Mouse (Mus musculus) embryonic facial prominence, embryonic 11.5 days (tissue): ENCODE results near the gene Sept3. TPM values are rescaled to one million over a fixed set of nuclear protein-coding genes. Genes with fewer than 3 reads are reported as not detected.
A peak's percentile ranks its signal among the peaks of the same experiment; 100 is the strongest.
"Not testable (repeated sequence)": the region's sequence is repeated elsewhere in the genome, so short reads cannot be mapped to it uniquely, and the experiment has no call there.

ENCODE experiments used
- ATAC-seq: fragments of 200-750 bp; cut with Nextera tagmentation; replicated peaks from 2 replicates; pipeline ENCODE4 v1.8.0; 2017; ENCODE audit warnings: low read depth; ENCODE audit not compliant: insufficient number of reproducible peaks, low FRiP score, low TSS enrichment
- DNase-seq: peaks from one replicate; pipeline ENCODE4 v3.0.0-alpha.2; 2015; ENCODE audit warnings: low spot score
- H3K27ac ChIP-seq: fragments of 300-500 bp; sonication (generic); replicated peaks from 2 replicates; pipeline ENCODE4 v1.5.1; 2014; ENCODE audit warnings: mild to moderate bottlenecking, low read depth, low read length, control low read depth
- H3K27me3 ChIP-seq: fragments of 300-500 bp; sonication (generic); 2 replicates; pipeline ENCODE4 v1.6.1; 2014; ENCODE audit warnings: mild to moderate bottlenecking, low read length, moderate library complexity, mixed read lengths; ENCODE audit not compliant: control insufficient read depth, insufficient read depth
- H3K36me3 ChIP-seq: fragments of 300-500 bp; sonication (generic); replicated peaks from 2 replicates; pipeline ENCODE4 v1.6.1; 2014; ENCODE audit warnings: low read depth, mild to moderate bottlenecking, low read length, moderate library complexity, mixed read lengths; ENCODE audit not compliant: control insufficient read depth, insufficient read depth
- H3K4me1 ChIP-seq: fragments of 300-500 bp; sonication (generic); 2 replicates; pipeline ENCODE4 v1.6.1; 2014; ENCODE audit warnings: low read length, mixed read lengths; ENCODE audit not compliant: control insufficient read depth, insufficient read depth
- H3K4me2 ChIP-seq: fragments of 300-500 bp; sonication (generic); 2 replicates; pipeline ENCODE4 v1.6.1; 2014; ENCODE audit warnings: low read depth, mild to moderate bottlenecking, control low read depth, low read length, moderate library complexity
- H3K4me3 ChIP-seq: fragments of 300-500 bp; sonication (generic); 2 replicates; pipeline ENCODE4 v1.5.1; 2014; ENCODE audit warnings: low read depth, low read length, control low read depth
- H3K9ac ChIP-seq: fragments of 300-500 bp; sonication (generic); replicated peaks from 2 replicates; pipeline ENCODE4 v1.6.1; 2014; ENCODE audit warnings: mild to moderate bottlenecking, control low read depth, low read length
- H3K9me3 ChIP-seq: fragments of 300-500 bp; sonication (generic); replicated peaks from 2 replicates; pipeline ENCODE4 v1.6.1; 2016; ENCODE audit warnings: mild to moderate bottlenecking, low read length, inconsistent platforms, mixed read lengths; ENCODE audit not compliant: control insufficient read depth
- WGBS: fragments of 180-500 bp; shearing (Covaris S2); extraction: QIAGEN DNeasy Blood & Tissue Kit; methylation state at CpG from one replicate; pipeline ENCODE4 v1.1.7; 2014; 5-methylcytosine and 5-hydroxymethylcytosine counted together
- polyA plus RNA-seq: library from polyadenylated mRNA; unstranded; fragments of >200 nt; fragmentation: Nextera tagmentation; extraction: Ambion mirVana; gene quantifications from 2 replicates; pipeline ENCODE4 v1.2.1, GENCODE M21; 2014

Sept3 gene
- polyA plus RNA-seq, 1 experiment from 2014 or later, result 66.7 TPM

DNA sequence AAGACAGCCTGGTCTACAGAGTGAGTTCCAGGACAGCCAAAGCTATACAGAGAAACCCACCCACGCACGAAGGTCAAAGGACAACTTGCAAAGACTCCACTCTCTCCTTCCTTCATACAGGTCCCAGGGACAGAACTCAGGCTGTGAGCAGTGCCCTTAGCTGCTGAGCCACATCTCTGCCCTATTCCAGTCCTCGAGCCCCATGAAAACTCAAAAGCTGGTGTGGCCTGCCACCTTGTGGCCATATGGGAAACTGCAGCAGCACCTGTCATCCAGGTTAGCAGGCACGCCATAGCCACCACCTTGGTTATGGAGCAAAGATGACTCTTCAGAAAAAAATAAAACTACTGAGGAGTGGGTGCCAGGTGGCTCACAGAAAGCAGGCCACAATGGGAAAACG is 38.1 kb upstream of the Sept3 start:
- peak; percentile 74 for ATAC-seq
- Histone ChIP-seq H3K27ac (no peak overlapping the region), H3K9ac (no peak overlapping the region), H3K36me3 (peaks cover 5% of the 10 kb centered on the region; the same call in 1 of the 2 replicates), H3K9me3 (no peaks in the 10 kb centered on the region), H3K27me3 (no peaks in the 10 kb centered on the region), H3K4me2 (no peak overlapping the region), H3K4me1 (no peaks in the 10 kb centered on the region), H3K4me3 (no peak overlapping the region)
- peak; percentile 83 for DNase-seq
- 14% methylated on average over 5 of the region's 5 CpGs for WGBS

DNA sequence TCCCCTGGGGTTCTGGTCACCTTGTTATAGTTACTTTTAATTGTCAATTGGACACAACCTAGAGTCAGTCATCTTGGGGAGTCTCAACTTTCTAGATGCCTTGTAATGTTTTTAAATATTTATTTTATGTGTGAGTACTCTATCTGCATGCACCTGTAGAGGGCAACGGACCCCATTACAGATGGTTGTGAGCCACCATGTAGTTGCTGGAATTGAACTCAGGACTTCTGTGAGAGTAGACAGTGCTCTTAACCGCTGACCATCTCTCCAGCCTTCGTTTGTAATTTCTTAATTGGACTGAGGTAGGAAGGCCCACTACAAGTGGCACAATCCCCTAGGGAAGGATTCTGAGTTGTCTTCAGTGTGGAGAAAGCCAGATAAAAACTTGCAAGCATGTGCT is 31.4 kb upstream of the Sept3 start:
- DNase-seq (no peak), ATAC-seq (no peak)
- Histone ChIP-seq H3K9ac (peak overlapping the region; percentile 77; the same call in 1 of the 2 replicates), H3K4me1 (no peaks in the 10 kb centered on the region), H3K36me3 (peaks cover under 1% of the 10 kb centered on the region; the same call in 1 of the 2 replicates), H3K27me3 (no peaks in the 10 kb centered on the region), H3K4me2 (peak overlapping the region; percentile 87), H3K27ac (no peak overlapping the region), H3K9me3 (no peaks in the 10 kb centered on the region), H3K4me3 (peak overlapping the region; percentile 67; the same call in 1 of the 2 replicates)
- WGBS, result 83% methylated on average over 3 of the region's 3 CpGs

DNA sequence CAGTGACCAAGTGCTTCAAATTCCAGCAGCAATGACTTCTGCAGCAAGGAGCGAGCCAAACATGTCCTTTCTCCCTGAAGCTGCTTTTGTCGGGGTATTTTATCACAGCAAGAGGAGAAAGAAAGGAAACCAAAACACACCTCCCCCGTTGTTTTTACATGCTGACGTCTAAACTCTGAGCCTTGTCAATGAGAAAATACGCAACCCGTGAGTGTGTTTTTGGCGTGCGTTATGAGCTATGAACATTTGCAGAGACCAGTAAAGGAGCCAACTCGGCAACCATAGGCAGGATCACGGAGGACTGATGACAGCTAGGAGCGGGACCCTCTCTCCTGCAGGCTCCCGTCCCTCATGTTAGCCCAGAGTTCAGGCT is 31.0 kb upstream of the Sept3 start:
- peak overlapping the region; percentile 67 for H3K4me3 ChIP-seq
- no peak overlapping the region for H3K27ac ChIP-seq
- DNase-seq (no peak), ATAC-seq (no peak)
- no peaks in the 10 kb centered on the region for H3K9me3 ChIP-seq
- H3K4me2 ChIP-seq, result peak overlapping the region; percentile 87
- peak overlapping the region; percentile 77 for H3K9ac ChIP-seq
- no peaks in the 10 kb centered on the region for H3K36me3 ChIP-seq
- no peaks in the 10 kb centered on the region for H3K4me1 ChIP-seq
- WGBS, result 9% methylated on average over 12 of the region's 12 CpGs
- H3K27me3 ChIP-seq, result no peaks in the 10 kb centered on the region

DNA sequence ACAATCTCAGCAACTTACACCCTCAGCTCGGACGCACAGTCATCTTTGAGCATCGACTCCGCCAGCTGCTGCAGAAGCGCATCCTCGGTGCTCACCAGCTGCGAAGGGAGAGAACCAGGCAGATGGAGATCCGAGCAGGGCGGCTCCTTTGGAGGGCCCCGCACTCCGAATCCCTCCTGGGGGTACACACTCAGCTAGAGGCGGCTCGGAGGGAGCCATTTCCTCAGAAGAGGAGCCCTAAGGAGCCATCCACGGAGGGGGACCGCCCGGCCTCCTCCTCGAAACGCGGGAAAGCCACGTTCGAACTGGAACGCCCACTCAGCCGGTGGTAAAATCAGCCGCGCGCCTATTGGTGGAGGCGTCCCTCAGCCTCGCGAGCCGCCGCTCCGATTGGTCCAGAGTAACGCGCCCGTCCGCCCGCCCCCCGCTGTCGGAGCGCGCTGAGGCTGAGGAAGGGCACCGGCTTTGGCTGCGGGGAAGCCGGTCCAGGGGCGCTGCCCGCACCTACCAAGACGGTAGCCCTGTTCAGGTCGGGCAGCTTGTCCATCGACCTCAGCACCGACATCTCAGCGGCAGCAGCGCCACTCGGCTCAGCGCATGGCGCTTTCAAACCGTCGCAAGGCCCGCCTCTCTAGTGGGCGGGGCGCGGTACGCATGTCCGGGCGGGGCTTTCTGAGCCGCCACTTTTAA is 30.4 kb upstream of the Sept3 start, which contains the start of gene Cenpm:
Gene Cenpm, minus strand, starts transcription at position 634 of the 690 bp plus-strand sequence.
- no peaks in the 10 kb centered on the region for H3K4me1 ChIP-seq
- H3K27ac ChIP-seq, result peak within 1 kb of the TSS; percentile 85
- H3K4me2 ChIP-seq, result peak within 1 kb of the TSS; percentile 87
- no peaks in the 10 kb centered on the region for H3K27me3 ChIP-seq
- H3K36me3 ChIP-seq, result no peaks in the 10 kb centered on the region
- DNase-seq, result peak; percentile 96
- peak; percentile 96 for ATAC-seq
- H3K4me3 ChIP-seq, result peak within 1 kb of the TSS; percentile 67
- no peaks in the 10 kb centered on the region for H3K9me3 ChIP-seq
- peak within 1 kb of the TSS; percentile 77 for H3K9ac ChIP-seq
- WGBS, result under 1% methylated on average over 60 of the region's 65 CpGs

GRCm38 (mm10) chr15:82244805-82245161 is 29.9 kb upstream of the Sept3 start:
- not testable (repeated sequence) for H3K4me1 ChIP-seq, DNase-seq, H3K9me3 ChIP-seq, H3K27ac ChIP-seq, H3K27me3 ChIP-seq, H3K36me3 ChIP-seq
- peak; percentile 35; the same call in 1 of the 2 replicates for ATAC-seq
- Histone ChIP-seq H3K4me3 (peak overlapping the region; percentile 67), H3K4me2 (peak overlapping the region; percentile 87), H3K9ac (peak overlapping the region; percentile 77)
- WGBS, result 21% methylated on average over 9 of the region's 9 CpGs

DNA sequence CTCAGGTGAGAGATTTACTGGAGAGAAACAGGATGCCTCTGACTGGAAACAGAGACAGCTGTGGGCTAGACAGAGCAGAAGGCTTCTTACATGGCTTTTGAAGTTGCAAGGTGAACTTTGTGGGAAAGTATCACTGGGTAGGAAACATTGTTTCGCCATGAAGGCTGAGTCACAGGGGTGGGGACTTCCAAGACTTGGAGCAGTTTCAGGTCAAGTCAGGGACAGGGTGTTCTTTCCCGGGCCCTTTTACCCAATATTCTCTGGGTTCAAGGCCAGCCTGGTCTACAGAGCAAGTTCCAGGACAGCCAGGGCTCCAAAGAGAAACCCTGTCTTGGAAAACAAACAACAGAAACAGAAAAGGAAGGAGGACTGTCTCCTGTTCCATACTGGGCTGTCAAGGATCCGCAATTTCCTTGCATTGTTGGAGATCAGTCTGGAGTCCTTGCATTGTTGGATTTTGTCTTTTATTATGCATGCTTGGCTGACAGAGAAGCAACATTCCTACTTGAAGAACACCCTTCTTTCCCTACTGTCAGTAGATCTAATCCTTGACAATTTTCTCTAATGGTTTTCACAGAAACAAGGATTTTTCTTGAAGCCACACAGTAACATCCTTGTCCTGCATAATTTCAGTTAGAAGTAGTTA is 27.4 kb upstream of the Sept3 start:
- H3K9me3 ChIP-seq, result no peaks in the 10 kb centered on the region
- no peak overlapping the region for H3K4me2 ChIP-seq
- 80% methylated on average over 3 of the region's 3 CpGs for WGBS
- H3K27me3 ChIP-seq, result no peaks in the 10 kb centered on the region
- H3K4me3 ChIP-seq, result no peak overlapping the region
- DNase-seq (no peak), ATAC-seq (no peak)
- H3K27ac ChIP-seq, result no peak overlapping the region
- no peaks in the 10 kb centered on the region for H3K36me3 ChIP-seq
- no peak overlapping the region for H3K9ac ChIP-seq
- no peaks in the 10 kb centered on the region for H3K4me1 ChIP-seq

GRCm38 (mm10) chr15:82251579-82251978 is 23.1 kb upstream of the Sept3 start:
- Histone ChIP-seq H3K9ac (no peak overlapping the region), H3K9me3 (no peaks in the 10 kb centered on the region), H3K4me1 (peaks cover 4% of the 10 kb centered on the region; the same call in 1 of the 2 replicates), H3K36me3 (no peaks in the 10 kb centered on the region), H3K4me2 (no peak overlapping the region), H3K27ac (no peak overlapping the region), H3K4me3 (no peak overlapping the region), H3K27me3 (no peaks in the 10 kb centered on the region)
- ATAC-seq (no peak), DNase-seq (no peak)
- 97% methylated on average over 3 of the region's 3 CpGs for WGBS

- H3K4me2 ChIP-seq, result no peak within 1 kb of the TSS
- H3K27ac ChIP-seq, result no peak within 1 kb of the TSS
- no peak for ATAC-seq
- no peak within 1 kb of the TSS for H3K4me3 ChIP-seq
- no peak for DNase-seq
- H3K36me3 ChIP-seq, result no peaks in the 10 kb centered on the region
- H3K9me3 ChIP-seq, result no peaks in the 10 kb centered on the region
- H3K9ac ChIP-seq, result no peak within 1 kb of the TSS
- H3K4me1 ChIP-seq, result peaks cover 4% of the 10 kb centered on the region; the same call in 1 of the 2 replicates
- no peaks in the 10 kb centered on the region for H3K27me3 ChIP-seq
- WGBS, result 89% methylated on average over 6 of the region's 6 CpGs
These were observed 22.6 kb upstream of the Sept3 start, which contains the start of gene 1500009C09Rik for GRCm38 (mm10) chr15:82252097-82252496. Gene 1500009C09Rik, plus strand, starts transcription at chr15:82252397.
